Mouse (Mus musculus) ovary, postnatal 14 days (tissue): ENCODE measurements around the gene Calhm1.
"Not testable (repeated sequence)": the region's sequence is repeated elsewhere in the genome, so short reads cannot be mapped to it uniquely, and the experiment has no call there.

Source experiments
- DNase-seq: peaks from one replicate; pipeline ENCODE4 v3.0.0; 2022; ENCODE audit warnings: low spot score

Calhm1 gene

GRCm38 (mm10) chr19:47152062-47152369, 8.0 kb upstream of the Calhm1 start:
- DNase-seq = no peak

GRCm38 (mm10) chr19:47151332-47152061, 7.4 kb upstream of the Calhm1 start:
- no peak for DNase-seq

GRCm38 (mm10) chr19:47149854-47150253, 5.8 kb upstream of the Calhm1 start:
- DNase-seq = no peak

GRCm38 (mm10) chr19:47148267-47148847, 4.3 kb upstream of the Calhm1 start:
- no peak for DNase-seq

GRCm38 (mm10) chr19:47142438-47142837, 1.6 kb downstream of the Calhm1 start:
- DNase-seq = no peak

GRCm38 (mm10) chr19:47139611-47140010, 4.4 kb downstream of the Calhm1 start:
- not testable (repeated sequence) for DNase-seq

- DNase-seq = peak; percentile 42
These were observed 6.2 kb downstream of the Calhm1 start, which contains the start of gene Calhm2 for GRCm38 (mm10) chr19:47137771-47138421. Gene Calhm2, minus strand, starts transcription at chr19:47138294.

GRCm38 (mm10) chr19:47137051-47137581, 6.9 kb downstream of the Calhm1 start:
- peak; percentile 18 for DNase-seq

GRCm38 (mm10) chr19:47136170-47136569, 7.9 kb downstream of the Calhm1 start:
- no peak for DNase-seq

GRCm38 (mm10) chr19:47135568-47135967, 8.5 kb downstream of the Calhm1 start:
- DNase-seq = no peak

- no peak for DNase-seq
These were observed 10.9 kb downstream of the Calhm1 start for GRCm38 (mm10) chr19:47133161-47133560.

- DNase-seq = no peak
These were observed 13.4 kb downstream of the Calhm1 start for GRCm38 (mm10) chr19:47130551-47131125.

- no peak for DNase-seq
These were observed 15.2 kb downstream of the Calhm1 start for GRCm38 (mm10) chr19:47128835-47129234.

- no peak for DNase-seq
These were observed 15.9 kb downstream of the Calhm1 start for GRCm38 (mm10) chr19:47128164-47128563.

- no peak for DNase-seq
These were observed 21.3 kb downstream of the Calhm1 start for GRCm38 (mm10) chr19:47122802-47123201.

GRCm38 (mm10) chr19:47121054-47121453, 23.0 kb downstream of the Calhm1 start:
- DNase-seq = no peak

- no peak for DNase-seq
These were observed 25.4 kb downstream of the Calhm1 start for GRCm38 (mm10) chr19:47118634-47119033.

- DNase-seq = no peak
These were observed 39.3 kb downstream of the Calhm1 start for GRCm38 (mm10) chr19:47104641-47105271.

GRCm38 (mm10) chr19:47101080-47101479, 43.0 kb downstream of the Calhm1 start:
- DNase-seq = no peak
